Comparison of ENCODE assay signal across 27 mouse cellular contexts in genomic region chr19:27409782-27410181, GRCm38 (mm10). TPM values are rescaled to one million over a fixed set of nuclear protein-coding genes. Genes with fewer than 3 reads are reported as not detected.
DNase-seq lines count a peak whose midpoint lies in the region; ATAC-seq and TF ChIP-seq lines count a peak whose summit lies in the region.
"Had no signal": no experiment of that assay in that cellular context is flagged by ENCODE, and none has a peak within 500 bp of the region (broad histone marks: within the 10 kb centered on the region; RNA-seq: fewer than 3 reads in every experiment).

No protein-coding gene starts in this region.

- no peaks in the 10 kb centered on the region for H3K9me3 ChIP-seq in heart, embryonic 12.5 days (replicated peaks)
- no peaks in the 10 kb centered on the region for H3K9me3 ChIP-seq in heart, embryonic 14.5 days (ENCODE audit: control insufficient read depth, low read length)
- H3K9me3 ChIP-seq in heart, embryonic 11.5 days (replicated peaks; ENCODE audit: control insufficient read depth, low read length) = no peaks in the 10 kb centered on the region
- H3K9me3 ChIP-seq in heart, embryonic 15.5 days (replicated peaks) = no peaks in the 10 kb centered on the region
- H3K9me3 ChIP-seq in heart, postnatal 0 days (replicated peaks; ENCODE audit: control insufficient read depth, low read length) = no peaks in the 10 kb centered on the region
- H3K9me3 ChIP-seq: forebrain, embryonic 10.5 days; forebrain, embryonic 13.5 days; G1E; hindbrain, embryonic 12.5 days; hindbrain, embryonic 15.5 days had no signal

- peaks cover 9% of the 10 kb centered on the region; the same call in 1 of the 2 replicates for H3K27me3 ChIP-seq in heart, embryonic 12.5 days (replicated peaks)
- H3K27me3 ChIP-seq in heart, embryonic 14.5 days (ENCODE audit: control insufficient read depth, insufficient read depth, low read length) = peaks cover 5% of the 10 kb centered on the region; the same call in 1 of the 2 replicates
- no peaks in the 10 kb centered on the region for H3K27me3 ChIP-seq in heart, embryonic 11.5 days (ENCODE audit: control insufficient read depth, insufficient read depth, low read length)
- H3K27me3 ChIP-seq in heart, embryonic 15.5 days = no peaks in the 10 kb centered on the region
- H3K27me3 ChIP-seq in heart, postnatal 0 days (ENCODE audit: control insufficient read depth, insufficient read depth, low read length) = no peaks in the 10 kb centered on the region
- no peaks in the 10 kb centered on the region for H3K27me3 ChIP-seq in cerebellum, adult 2 months (ENCODE audit: control insufficient read depth, insufficient read depth, low read length)
- H3K27me3 ChIP-seq: CH12.LX; forebrain, embryonic 13.5 days; hindbrain, embryonic 12.5 days; hindbrain, embryonic 15.5 days; Patski had no signal

- DNase-seq in heart, adult 18-20 months = peak; percentile 39 to 48
- DNase-seq in heart, postnatal 0 days (ENCODE audit: low spot score) = peak; percentile 67
- DNase-seq in cerebellum, adult 11-12 months = no peak
- DNase-seq in cerebellum, adult 2 months = no peak
- DNase-seq: adrenal gland, postnatal 10 days; adrenal gland, postnatal 36 days; B cell, adult 2 months; cerebellum, adult 8-10 months; cerebellum, postnatal 10 days; cerebellum, postnatal 36 days; embryo, embryonic 11 days; gastrocnemius, postnatal 14 days; kidney, adult 2 months had no signal

- peak; percentile 59; the same call in 1 of the 2 replicates for TF ChIP-seq EP300 in heart, postnatal 0 days (IDR thresholded peaks at IDR 0.05; ENCODE audit: low read depth)

- ATAC-seq in heart, embryonic 12.5 days (ENCODE audit: insufficient number of reproducible peaks, low FRiP score) = no peak
- ATAC-seq in heart, embryonic 14.5 days (ENCODE audit: insufficient number of reproducible peaks, insufficient read depth, low FRiP score, low read depth) = no peak
- no peak for ATAC-seq in heart, embryonic 11.5 days (replicated peaks; ENCODE audit: insufficient number of reproducible peaks, low FRiP score, low TSS enrichment)
- ATAC-seq in heart, embryonic 15.5 days (replicated peaks; ENCODE audit: insufficient number of reproducible peaks, insufficient read depth, low FRiP score, low read depth) = no peak
- peak; percentile 58; the same call in 1 of the 2 replicates for ATAC-seq in heart, postnatal 0 days (ENCODE audit: insufficient read depth, low read depth)
- ATAC-seq: forebrain, embryonic 13.5 days; forebrain, embryonic 16.5 days; intestine, postnatal 0 days; Patski had no signal

- no peak overlapping the region for H3K9ac ChIP-seq in heart, embryonic 12.5 days
- no peak overlapping the region for H3K9ac ChIP-seq in heart, embryonic 14.5 days (ENCODE audit: low read length)
- no peak overlapping the region for H3K9ac ChIP-seq in heart, embryonic 11.5 days (ENCODE audit: low read depth, low read length)
- no peak overlapping the region for H3K9ac ChIP-seq in heart, embryonic 15.5 days
- H3K9ac ChIP-seq in heart, postnatal 0 days (replicated peaks; ENCODE audit: low read depth, low read length) = no peak overlapping the region
- H3K9ac ChIP-seq: forebrain, embryonic 13.5 days; hindbrain, embryonic 12.5 days; hindbrain, embryonic 15.5 days had no signal

- H3K27ac ChIP-seq in heart, embryonic 12.5 days (ENCODE audit: poor library complexity, severe bottlenecking) = no peak overlapping the region
- H3K27ac ChIP-seq in heart, embryonic 14.5 days (replicated peaks in 1 of 2; ENCODE audit: control insufficient read depth in 1 of 2, insufficient read depth in 1 of 2, low read depth in 2 of 2, low read length in 2 of 2) = no peak overlapping the region
- no peak overlapping the region for H3K27ac ChIP-seq in heart, embryonic 11.5 days (ENCODE audit: low read depth, low read length)
- H3K27ac ChIP-seq in heart, embryonic 15.5 days = no peak overlapping the region
- no peak overlapping the region for H3K27ac ChIP-seq in heart, postnatal 0 days (ENCODE audit: low read depth)
- no peak overlapping the region for H3K27ac ChIP-seq in cerebellum, adult 2 months (ENCODE audit: insufficient read depth, low read length)
- H3K27ac ChIP-seq: forebrain, embryonic 10.5 days; forebrain, embryonic 13.5 days; hindbrain, embryonic 12.5 days; hindbrain, embryonic 15.5 days had no signal

- no peak for TF ChIP-seq POLR2A in cerebellum, adult 2 months (IDR thresholded peaks at IDR 0.05; ENCODE audit: borderline replicate concordance, insufficient read depth, low read length)

- no peak overlapping the region for H3K4me3 ChIP-seq in heart, embryonic 12.5 days
- no peak overlapping the region for H3K4me3 ChIP-seq in heart, embryonic 14.5 days (ENCODE audit: control insufficient read depth in 1 of 2, insufficient read depth in 1 of 2, low read depth in 1 of 2, low read length in 2 of 2)
- H3K4me3 ChIP-seq in heart, embryonic 11.5 days (ENCODE audit: low read depth, low read length) = no peak overlapping the region
- no peak overlapping the region for H3K4me3 ChIP-seq in heart, embryonic 15.5 days
- H3K4me3 ChIP-seq in heart, postnatal 0 days (ENCODE audit: low read depth, low read length) = no peak overlapping the region
- H3K4me3 ChIP-seq in cerebellum, adult 2 months (replicated peaks; ENCODE audit: insufficient read depth, low read depth, low read length) = no peak overlapping the region
- H3K4me3 ChIP-seq: forebrain, embryonic 10.5 days; forebrain, embryonic 13.5 days; heart, adult 2 months; hindbrain, embryonic 12.5 days; hindbrain, embryonic 15.5 days had no signal

- no peak overlapping the region for H3K4me2 ChIP-seq in heart, embryonic 12.5 days
- H3K4me2 ChIP-seq in heart, embryonic 14.5 days (ENCODE audit: low read length) = peak overlapping the region; percentile 20; the same call in 1 of the 2 replicates
- H3K4me2 ChIP-seq in heart, embryonic 11.5 days = no peak overlapping the region
- 0 out of 2 replicates have a peak overlapping the region, but pooled peaks have one; percentile 2 for H3K4me2 ChIP-seq in heart, embryonic 15.5 days
- no peak overlapping the region for H3K4me2 ChIP-seq in heart, postnatal 0 days (ENCODE audit: low read depth, low read length)
- H3K4me2 ChIP-seq: forebrain, embryonic 13.5 days; hindbrain, embryonic 12.5 days; hindbrain, embryonic 15.5 days had no signal

- peaks cover 22% of the 10 kb centered on the region for H3K36me3 ChIP-seq in heart, embryonic 12.5 days
- H3K36me3 ChIP-seq in heart, embryonic 14.5 days (ENCODE audit: control insufficient read depth, insufficient read depth, low read length) = peaks cover 35% of the 10 kb centered on the region
- no peaks in the 10 kb centered on the region for H3K36me3 ChIP-seq in heart, embryonic 11.5 days (ENCODE audit: control insufficient read depth, insufficient read depth, low read length)
- H3K36me3 ChIP-seq in heart, embryonic 15.5 days = peaks cover 13% of the 10 kb centered on the region; the same call in 1 of the 2 replicates
- peaks cover 39% of the 10 kb centered on the region for H3K36me3 ChIP-seq in heart, postnatal 0 days (replicated peaks; ENCODE audit: control insufficient read depth, insufficient read depth, low read length)

- TF ChIP-seq CTCF in heart, postnatal 0 days (IDR thresholded peaks at IDR 0.05; ENCODE audit: low read depth) = no peak
- TF ChIP-seq CTCF in cerebellum, adult 2 months (IDR thresholded peaks at IDR 0.05; ENCODE audit: borderline replicate concordance, insufficient read depth, low read depth, low read length) = no peak

- peaks cover 14% of the 10 kb centered on the region for H3K4me1 ChIP-seq in heart, embryonic 12.5 days (replicated peaks)
- peaks cover 6 to 24% of the 10 kb centered on the region in 2 experiments for H3K4me1 ChIP-seq in heart, embryonic 14.5 days (ENCODE audit: control insufficient read depth in 2 of 2, insufficient read depth in 2 of 2, low read length in 2 of 2)
- H3K4me1 ChIP-seq in heart, embryonic 11.5 days (ENCODE audit: control insufficient read depth, insufficient read depth, low read length) = peaks cover 4% of the 10 kb centered on the region
- H3K4me1 ChIP-seq in heart, embryonic 15.5 days (replicated peaks) = peaks cover 15% of the 10 kb centered on the region
- H3K4me1 ChIP-seq in heart, postnatal 0 days (ENCODE audit: control insufficient read depth, insufficient read depth) = peaks cover 12% of the 10 kb centered on the region
- no peaks in the 10 kb centered on the region for H3K4me1 ChIP-seq in cerebellum, adult 2 months (ENCODE audit: control insufficient read depth, insufficient read depth, low read length)
- H3K4me1 ChIP-seq: forebrain, embryonic 10.5 days; forebrain, embryonic 13.5 days; hindbrain, embryonic 12.5 days; hindbrain, embryonic 15.5 days had no signal

RNA-seq across cellular contexts. Expression of gene Pum3, which starts 19.8 kb away (rescaled TPM):
- total RNA-seq in heart, adult 18-20 months (2021) = 10 to 100 TPM; 32.0 to 34.1 TPM
- polyA plus RNA-seq in heart, embryonic 12.5 days (2016; fragmentation: Nextera tagmentation; extraction: Ambion mirVana) = 56.6 and 61.7 TPM in 2 replicates
- polyA plus RNA-seq in heart, embryonic 14.5 days (2014; fragmentation: Nextera tagmentation; extraction: Ambion mirVana) = 41.5 and 42.7 TPM in 2 replicates
- polyA plus RNA-seq in heart, embryonic 11.5 days (2014; fragmentation: Nextera tagmentation; extraction: Ambion mirVana) = 65.1 and 66.5 TPM in 2 replicates
- 44.3 and 49.9 TPM in 2 replicates for polyA plus RNA-seq in heart, embryonic 15.5 days (2015; fragmentation: Nextera tagmentation; extraction: Ambion mirVana)
- 4.5 and 5.0 TPM in 2 replicates for total RNA-seq in heart, postnatal 0 days (2014; rRNA removed; ENCODE audit: low replicate concordance)
- polyA plus RNA-seq in heart, postnatal 0 days (2015; fragmentation: Nextera tagmentation; extraction: Ambion mirVana) = 34.9 and 53.3 TPM in 2 replicates
- 24.5 and 25.2 TPM in 2 replicates for polyA plus RNA-seq in cerebellum, adult 2 months (2012; rRNA removed)

Comparison
In these comparisons a context has a peak if more than half of its experiments do, and no peak if none do; other contexts are left out.
1. H3K4me2 ChIP-seq: peak in heart, embryonic 14.5 days (single experiment) and heart, embryonic 15.5 days (single experiment); none in heart, embryonic 12.5 days (single experiment), heart, embryonic 11.5 days (single experiment) and heart, postnatal 0 days (single experiment).
2. DNase-seq: peak in heart, adult 18-20 months (2 of 2) and heart, postnatal 0 days (single experiment); none in cerebellum, adult 11-12 months (single experiment) and cerebellum, adult 2 months (0 of 2).